Mouse (Mus musculus): ENCODE measurements at regions not wholly inside any gene's neighbourhood (a gene's known extent, or its start where the extent isn't known, plus 50 kb on each side); places are given as distances from the start of the nearest gene placed in this dataset.

GRCm38 (mm10) chr1:103181000-103181399 lies 1587.3 kb upstream of the Cdh20 start:
- peak in 1 of 2 experiments; percentile 4 for DNase-seq (ENCODE audit: low spot score in 2 of 2)
